22 mouse cellular contexts compared by ENCODE assay signal in the genomic region with DNA sequence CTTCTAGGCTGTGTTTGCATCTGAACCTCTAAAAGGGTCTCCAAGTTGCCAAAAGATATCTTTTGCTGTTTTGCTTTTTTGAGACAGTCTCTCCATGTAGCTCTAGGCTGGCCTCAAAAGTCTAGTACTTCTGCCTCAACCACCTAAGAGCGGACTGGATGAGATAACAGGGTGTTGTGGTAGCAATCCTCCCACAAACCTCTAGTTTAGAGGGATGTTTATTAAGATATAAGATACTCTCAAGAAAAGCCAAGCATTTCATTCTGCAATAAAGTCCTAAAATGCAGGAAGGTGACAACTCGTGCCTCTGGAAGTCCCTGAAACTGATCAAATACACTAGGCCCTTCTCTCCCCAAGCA. TPM values are rescaled to one million over a fixed set of nuclear protein-coding genes. Genes with fewer than 3 reads are reported as not detected.
DNase-seq lines count a peak whose midpoint lies in the region; ATAC-seq and TF ChIP-seq lines count a peak whose summit lies in the region.
"Had no signal": no experiment of that assay in that cellular context is flagged by ENCODE, and none has a peak within 500 bp of the region (broad histone marks: within the 10 kb centered on the region; RNA-seq: fewer than 3 reads in every experiment).

No protein-coding gene starts in this region.

- WGBS in hindbrain, embryonic 10.5 days, result 95% methylated on average over 2 of the region's 2 CpGs
- WGBS in hindbrain, postnatal 0 days, result 96% methylated on average over 2 of the region's 2 CpGs
- 90% methylated on average over 2 of the region's 2 CpGs for WGBS in neural tube, embryonic 11.5 days
- 96% methylated on average over 2 of the region's 2 CpGs for WGBS in hindbrain, embryonic 14.5 days

- H3K9ac ChIP-seq in hindbrain, postnatal 0 days (replicated peaks; ENCODE audit: low read length), result no peak overlapping the region
- H3K9ac ChIP-seq in neural tube, embryonic 11.5 days (ENCODE audit: low read length), result no peak overlapping the region
- H3K9ac ChIP-seq in hindbrain, embryonic 14.5 days, result no peak overlapping the region
- H3K9ac ChIP-seq: kidney, embryonic 15.5 days; limb, embryonic 13.5 days; liver, embryonic 13.5 days; lung, embryonic 14.5 days; neural tube, embryonic 12.5 days had no signal

- peak overlapping the region; percentile 62; the same call in 1 of the 2 replicates for H3K27ac ChIP-seq in hindbrain, embryonic 10.5 days
- no peak overlapping the region for H3K27ac ChIP-seq in hindbrain, postnatal 0 days
- peak overlapping the region; percentile 51; the same call in 1 of the 2 replicates for H3K27ac ChIP-seq in neural tube, embryonic 11.5 days (ENCODE audit: low read depth, low read length)
- H3K27ac ChIP-seq in hindbrain, embryonic 14.5 days, result peak overlapping the region; percentile 67; the same call in 1 of the 2 replicates
- H3K27ac ChIP-seq: heart, adult 2 months; kidney, embryonic 15.5 days; limb, embryonic 13.5 days; liver, embryonic 13.5 days had no signal

- peaks cover 12% of the 10 kb centered on the region; the same call in 1 of the 2 replicates for H3K36me3 ChIP-seq in hindbrain, embryonic 10.5 days
- H3K36me3 ChIP-seq in hindbrain, postnatal 0 days (ENCODE audit: insufficient read depth, low read length), result no peaks in the 10 kb centered on the region
- H3K36me3 ChIP-seq in neural tube, embryonic 11.5 days (ENCODE audit: control insufficient read depth, insufficient read depth, low read length), result no peaks in the 10 kb centered on the region
- no peaks in the 10 kb centered on the region for H3K36me3 ChIP-seq in hindbrain, embryonic 14.5 days (replicated peaks; ENCODE audit: control insufficient read depth, insufficient read depth)
- H3K36me3 ChIP-seq: kidney, embryonic 15.5 days; limb, embryonic 13.5 days; liver, embryonic 13.5 days had no signal

- DNase-seq in hindbrain, embryonic 10.5 days (ENCODE audit: low spot score), result no peak
- DNase-seq in hindbrain, postnatal 0 days (ENCODE audit: low spot score), result no peak
- DNase-seq in neural tube, embryonic 11.5 days (ENCODE audit: low spot score), result no peak
- no peak for DNase-seq in neural tube, embryonic 10.5 days (ENCODE audit: extremely low spot score, low spot score)
- DNase-seq in hindbrain, embryonic 14.5 days (ENCODE audit: low spot score), result no peak
- DNase-seq in thymus, postnatal 4 days, result no peak
- DNase-seq in urinary bladder, postnatal 14 days (ENCODE audit: low spot score), result no peak
- DNase-seq: adrenal gland, postnatal 10 days; cerebellum, adult 9-11 months; gastrocnemius, postnatal 25 days; heart, adult 2 months; heart, postnatal 36 days; liver, embryonic 13.5 days; lung, embryonic 14.5 days; lung, postnatal 36 days; right cerebral cortex, postnatal 4 days had no signal

- ATAC-seq in hindbrain, postnatal 0 days, result no peak
- ATAC-seq in neural tube, embryonic 11.5 days (ENCODE audit: insufficient read depth, low FRiP score, low TSS enrichment), result no peak
- ATAC-seq in hindbrain, embryonic 14.5 days (ENCODE audit: low FRiP score), result no peak
- ATAC-seq: activated CD4-positive, CD25-positive, alpha-beta regulatory T cell, adult 4 months; CD4-positive, CD25-positive, alpha-beta regulatory T cell, adult 4 months; intestine, embryonic 16.5 days had no signal

- H3K4me1 ChIP-seq in hindbrain, embryonic 10.5 days (replicated peaks), result peaks cover 43% of the 10 kb centered on the region
- 0 out of 2 replicates have a peak, but pooled peaks cover 6% of the 10 kb centered on the region for H3K4me1 ChIP-seq in hindbrain, postnatal 0 days (ENCODE audit: insufficient read depth, low read length)
- H3K4me1 ChIP-seq in neural tube, embryonic 11.5 days (ENCODE audit: control insufficient read depth, insufficient read depth, low read length), result peaks cover 27% of the 10 kb centered on the region
- peaks cover 36% of the 10 kb centered on the region for H3K4me1 ChIP-seq in hindbrain, embryonic 14.5 days (replicated peaks; ENCODE audit: control insufficient read depth, insufficient read depth, low read length)

- H3K4me3 ChIP-seq in hindbrain, embryonic 10.5 days, result no peak overlapping the region
- no peak overlapping the region for H3K4me3 ChIP-seq in hindbrain, postnatal 0 days (ENCODE audit: low read length)
- no peak overlapping the region for H3K4me3 ChIP-seq in neural tube, embryonic 11.5 days (ENCODE audit: low read depth, low read length)
- H3K4me3 ChIP-seq in hindbrain, embryonic 14.5 days (replicated peaks; ENCODE audit: low read length), result no peak overlapping the region
- H3K4me3 ChIP-seq: heart, adult 2 months; kidney, embryonic 15.5 days; limb, embryonic 13.5 days; liver, embryonic 13.5 days; neural tube, embryonic 12.5 days had no signal

- H3K9me3 ChIP-seq in hindbrain, embryonic 10.5 days, result no peaks in the 10 kb centered on the region
- no peaks in the 10 kb centered on the region for H3K9me3 ChIP-seq in hindbrain, postnatal 0 days (ENCODE audit: low read length)
- H3K9me3 ChIP-seq in neural tube, embryonic 11.5 days (ENCODE audit: control insufficient read depth, low read length), result no peaks in the 10 kb centered on the region
- no peaks in the 10 kb centered on the region for H3K9me3 ChIP-seq in hindbrain, embryonic 14.5 days (ENCODE audit: control insufficient read depth, low read length)
- H3K9me3 ChIP-seq: kidney, embryonic 15.5 days; limb, embryonic 13.5 days; liver, embryonic 13.5 days; neural tube, embryonic 12.5 days had no signal

- no peak for TF ChIP-seq CTCF in hindbrain, postnatal 0 days (IDR thresholded peaks at IDR 0.05; ENCODE audit: low read depth)

- H3K4me2 ChIP-seq in hindbrain, postnatal 0 days (ENCODE audit: low read depth, low read length), result no peak overlapping the region
- no peak overlapping the region for H3K4me2 ChIP-seq in neural tube, embryonic 11.5 days (ENCODE audit: low read depth)
- H3K4me2 ChIP-seq in hindbrain, embryonic 14.5 days (replicated peaks), result no peak overlapping the region
- H3K4me2 ChIP-seq: kidney, embryonic 15.5 days; limb, embryonic 13.5 days; liver, embryonic 13.5 days; lung, embryonic 14.5 days had no signal

- H3K27me3 ChIP-seq in hindbrain, embryonic 10.5 days (ENCODE audit: insufficient read depth, poor library complexity, severe bottlenecking), result peaks cover 15% of the 10 kb centered on the region
- H3K27me3 ChIP-seq in hindbrain, postnatal 0 days (ENCODE audit: insufficient read depth, low read length), result no peaks in the 10 kb centered on the region
- H3K27me3 ChIP-seq in neural tube, embryonic 11.5 days (ENCODE audit: control insufficient read depth, insufficient read depth, low read length), result no peaks in the 10 kb centered on the region
- no peaks in the 10 kb centered on the region for H3K27me3 ChIP-seq in hindbrain, embryonic 14.5 days (ENCODE audit: control insufficient read depth, insufficient read depth, low read length)
- H3K27me3 ChIP-seq: kidney, embryonic 15.5 days; neural tube, embryonic 12.5 days had no signal

RNA-seq across cellular contexts. Expression of a gene that starts 52.2 kb away (rescaled TPM):
- 65.9 and 87.0 TPM in 2 replicates for polyA plus RNA-seq in hindbrain, embryonic 10.5 days (2016; fragmentation: Nextera tagmentation; extraction: Ambion mirVana)
- 217 and 236 TPM in 2 replicates for total RNA-seq in hindbrain, postnatal 0 days (2014; rRNA removed)
- 116 and 130 TPM in 2 replicates for polyA plus RNA-seq in hindbrain, postnatal 0 days (2015; fragmentation: Nextera tagmentation; extraction: Ambion mirVana)
- 107 and 115 TPM in 2 replicates for polyA plus RNA-seq in neural tube, embryonic 11.5 days (2014; fragmentation: Nextera tagmentation; extraction: Ambion mirVana)
- 136 and 151 TPM in 2 replicates for polyA plus RNA-seq in hindbrain, embryonic 14.5 days (2014; fragmentation: Nextera tagmentation; extraction: Ambion mirVana)
